Mouse (Mus musculus) intestine, postnatal 0 days (tissue): Measurements from ENCODE around the gene Krtap5-1. TPM values are rescaled to one million over a fixed set of nuclear protein-coding genes. Genes with fewer than 3 reads are reported as not detected.
"Not testable (repeated sequence)": the region's sequence is repeated elsewhere in the genome, so short reads cannot be mapped to it uniquely, and the experiment has no call there.

Experiments used
- ATAC-seq: fragments of 200-750 bp; cut with Nextera tagmentation; 2 replicates; pipeline ENCODE4 v1.8.0; 2017; ENCODE audit warnings: mild to moderate bottlenecking, moderate TSS enrichment, moderate library complexity
- H3K27ac ChIP-seq: fragments of 300-500 bp; sonication (generic); 2 replicates; pipeline ENCODE4 v1.5.1; 2014; ENCODE audit warnings: mild to moderate bottlenecking, low read depth, low read length, moderate library complexity
- H3K27me3 ChIP-seq: fragments of 300-500 bp; sonication (generic); replicated peaks from 2 replicates; pipeline ENCODE4 v1.6.1; 2014; ENCODE audit warnings: low read length, mixed read lengths; ENCODE audit not compliant: control insufficient read depth, insufficient read depth
- H3K36me3 ChIP-seq: fragments of 300-500 bp; sonication (generic); 2 replicates; pipeline ENCODE4 v1.6.1; 2014; ENCODE audit warnings: mild to moderate bottlenecking, moderate library complexity; ENCODE audit not compliant: control insufficient read depth, insufficient read depth
- H3K4me1 ChIP-seq: fragments of 300-500 bp; sonication (generic); replicated peaks from 2 replicates; pipeline ENCODE4 v1.6.1; 2014; ENCODE audit warnings: antibody characterized with exemption, low read length, mixed read lengths; ENCODE audit not compliant: control insufficient read depth, insufficient read depth
- H3K4me2 ChIP-seq: fragments of 300-500 bp; sonication (generic); replicated peaks from 2 replicates; pipeline ENCODE4 v1.6.1; 2014; ENCODE audit warnings: low read depth, mild to moderate bottlenecking, moderate library complexity
- H3K4me3 ChIP-seq: fragments of 300-500 bp; sonication (generic); 2 replicates; pipeline ENCODE4 v1.5.1; 2014; ENCODE audit warnings: low read depth, low read length
- H3K9ac ChIP-seq: fragments of 300-500 bp; sonication (generic); 2 replicates; pipeline ENCODE4 v1.6.1; 2014; ENCODE audit warnings: mild to moderate bottlenecking, low read depth, low read length
- H3K9me3 ChIP-seq: fragments of 300-500 bp; sonication (generic); 2 replicates; pipeline ENCODE4 v1.6.1; 2016; ENCODE audit warnings: mixed run types; ENCODE audit not compliant: control insufficient read depth
- CTCF ChIP-seq: sonication (generic); IDR thresholded peaks from 2 replicates; pipeline ENCODE4 v1.5.1; 2016; ENCODE audit warnings: low read depth, mild to moderate bottlenecking, control low read depth, antibody characterized with exemption, moderate library complexity
- WGBS: fragments of 180-500 bp; shearing (Covaris S2); extraction: QIAGEN DNeasy Blood & Tissue Kit; methylation state at CpG from one replicate; pipeline ENCODE4 v1.1.7; 2014; 5-methylcytosine and 5-hydroxymethylcytosine counted together
- polyA plus RNA-seq: library from polyadenylated mRNA; unstranded; fragments of >200 nt; fragmentation: Nextera tagmentation; extraction: Ambion mirVana; gene quantifications from 2 replicates; pipeline ENCODE4 v1.2.1, GENCODE M21; 2015

Gene Krtap5-1
- not detected in 2 replicates for polyA plus RNA-seq

DNA sequence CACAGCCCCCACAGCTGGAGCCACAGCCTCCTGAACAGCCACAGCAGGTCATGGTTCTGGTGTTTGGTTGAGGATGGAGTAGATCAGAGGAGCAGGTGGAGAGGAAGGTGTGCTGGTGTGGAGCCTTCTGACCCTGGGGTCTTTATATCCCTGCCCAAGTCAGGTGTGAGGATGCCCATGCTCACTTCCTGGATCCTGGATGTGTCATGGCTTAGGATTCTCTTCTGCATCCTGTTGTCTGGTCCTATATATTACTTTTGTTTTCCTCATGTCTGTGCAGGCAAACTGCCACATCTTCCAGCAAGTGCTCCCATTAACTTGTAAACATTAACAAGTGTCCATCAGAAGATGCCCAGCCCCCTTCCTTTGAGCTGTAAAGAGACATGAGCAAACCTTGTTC lies at the start of gene Krtap5-1:
Gene Krtap5-1, minus strand, starts transcription at position 101 of the 400 bp plus-strand sequence.
- ATAC-seq, H3K9me3 ChIP-seq, H3K36me3 ChIP-seq, H3K4me2 ChIP-seq, H3K4me3 ChIP-seq, H3K27ac ChIP-seq, H3K27me3 ChIP-seq, H3K4me1 ChIP-seq, H3K9ac ChIP-seq: not testable (repeated sequence)

DNA sequence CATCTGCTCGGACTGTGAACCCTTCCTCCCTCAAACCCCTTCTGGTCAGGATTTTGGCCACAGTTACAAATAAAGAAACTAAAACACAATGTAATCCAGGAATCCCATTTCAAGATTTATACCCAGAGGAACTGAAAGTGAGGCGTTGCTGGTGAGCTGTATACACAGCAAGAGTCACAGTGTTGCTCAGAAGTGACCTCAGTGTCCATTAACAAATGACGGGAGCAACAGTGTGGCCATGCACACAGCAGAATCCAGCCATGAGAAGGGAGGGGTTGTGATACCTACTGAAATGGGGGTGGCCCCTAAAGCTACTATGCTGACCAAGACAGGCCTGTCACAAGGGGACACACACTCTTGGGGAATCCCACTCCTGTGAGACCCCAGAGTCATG lies 45.3 kb upstream of the Krtap5-1 start:
- no peak overlapping the region for H3K4me3 ChIP-seq
- H3K27ac ChIP-seq: no peak overlapping the region
- no peak for ATAC-seq
- no peaks in the 10 kb centered on the region; the same call in 1 of the 2 replicates for H3K4me1 ChIP-seq
- no peak overlapping the region for H3K4me2 ChIP-seq
- no peak overlapping the region for H3K9ac ChIP-seq
- no peaks in the 10 kb centered on the region for H3K9me3 ChIP-seq
- no peaks in the 10 kb centered on the region for H3K36me3 ChIP-seq
- H3K27me3 ChIP-seq: no peaks in the 10 kb centered on the region
- WGBS: 65% methylated on average over 3 of the region's 3 CpGs
- TF ChIP-seq CTCF: no peak

DNA sequence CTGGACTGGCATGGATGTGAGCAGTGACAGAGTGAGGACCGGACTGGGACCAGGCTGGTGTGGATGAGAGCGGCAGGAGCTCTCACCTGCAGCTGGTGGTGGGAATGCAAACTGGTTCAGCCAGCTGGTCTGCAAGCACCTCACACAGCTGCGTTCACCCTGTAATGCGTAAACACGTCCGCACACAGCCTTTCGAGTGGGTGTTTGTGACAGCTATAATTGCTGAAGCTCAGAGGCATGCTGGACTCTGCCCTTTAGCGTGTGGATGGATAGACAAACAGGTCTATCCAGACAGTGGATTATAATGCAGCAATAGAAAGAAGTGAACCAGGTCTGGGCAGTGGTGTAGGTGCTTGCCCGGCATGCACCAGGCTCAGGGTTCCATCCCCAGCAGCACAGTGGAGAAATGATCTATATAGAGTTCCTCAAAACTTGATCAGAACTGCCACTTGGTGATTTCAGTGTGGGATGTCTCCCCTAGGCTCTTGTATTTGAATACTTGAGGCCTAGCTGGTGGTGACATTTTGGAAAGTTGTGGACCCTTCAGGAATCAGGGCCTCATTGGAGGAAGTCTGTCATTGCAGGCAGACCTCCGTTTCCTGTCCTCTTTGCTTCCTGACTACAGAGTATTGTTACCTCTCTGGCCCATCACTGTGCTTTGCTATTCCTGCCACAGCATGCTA lies 44.8 kb upstream of the Krtap5-1 start:
- Histone ChIP-seq H3K27ac (no peak overlapping the region), H3K36me3 (no peaks in the 10 kb centered on the region), H3K4me3 (no peak overlapping the region), H3K4me1 (no peaks in the 10 kb centered on the region; the same call in 1 of the 2 replicates), H3K4me2 (no peak overlapping the region), H3K27me3 (no peaks in the 10 kb centered on the region), H3K9me3 (no peaks in the 10 kb centered on the region), H3K9ac (no peak overlapping the region; the same call in 1 of the 2 replicates)
- TF ChIP-seq CTCF: no peak
- peak; percentile 28; the same call in 1 of the 2 replicates for ATAC-seq
- WGBS: 36% methylated on average over 10 of the region's 10 CpGs

DNA sequence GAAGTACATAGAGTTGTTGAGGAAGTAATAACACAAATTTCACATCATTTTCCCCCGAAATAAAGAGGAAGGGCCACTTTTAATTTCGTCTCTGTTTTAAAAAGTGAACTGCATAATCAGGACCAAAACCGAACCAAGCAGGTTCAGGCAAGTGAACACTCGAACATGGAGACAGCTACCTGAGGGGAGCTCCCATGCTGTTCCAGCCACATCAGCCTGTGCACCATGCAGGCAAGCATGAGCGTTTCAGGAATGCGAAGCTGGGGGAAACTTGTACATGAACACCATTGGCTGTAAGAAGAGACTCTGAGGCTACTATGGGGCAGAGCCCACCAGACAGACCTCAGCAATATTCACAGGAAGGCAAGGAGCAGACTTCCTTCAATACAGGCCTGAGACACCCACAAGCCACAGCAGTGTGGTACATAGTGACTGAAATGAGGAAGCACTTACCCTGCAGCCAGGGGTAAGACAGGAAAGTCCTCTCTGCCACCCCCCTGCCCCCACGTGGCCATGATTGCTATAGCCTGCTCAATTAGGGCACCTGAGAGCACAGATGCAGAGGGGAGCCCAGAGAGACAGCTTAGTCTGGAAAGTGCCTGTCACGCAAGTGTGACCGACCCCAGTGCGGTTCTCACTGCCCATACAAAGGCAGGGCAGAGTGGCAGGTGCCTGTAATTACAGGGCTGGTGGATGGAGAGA lies 43.5 kb upstream of the Krtap5-1 start:
- TF ChIP-seq CTCF: peak; percentile 43
- no peak overlapping the region for H3K4me2 ChIP-seq
- H3K9ac ChIP-seq: no peak overlapping the region
- H3K4me3 ChIP-seq: no peak overlapping the region
- no peaks in the 10 kb centered on the region for H3K36me3 ChIP-seq
- H3K9me3 ChIP-seq: no peaks in the 10 kb centered on the region
- H3K4me1 ChIP-seq: no peaks in the 10 kb centered on the region; the same call in 1 of the 2 replicates
- H3K27ac ChIP-seq: no peak overlapping the region
- ATAC-seq: no peak
- no peaks in the 10 kb centered on the region for H3K27me3 ChIP-seq
- 59% methylated on average over 10 of the region's 10 CpGs for WGBS

DNA sequence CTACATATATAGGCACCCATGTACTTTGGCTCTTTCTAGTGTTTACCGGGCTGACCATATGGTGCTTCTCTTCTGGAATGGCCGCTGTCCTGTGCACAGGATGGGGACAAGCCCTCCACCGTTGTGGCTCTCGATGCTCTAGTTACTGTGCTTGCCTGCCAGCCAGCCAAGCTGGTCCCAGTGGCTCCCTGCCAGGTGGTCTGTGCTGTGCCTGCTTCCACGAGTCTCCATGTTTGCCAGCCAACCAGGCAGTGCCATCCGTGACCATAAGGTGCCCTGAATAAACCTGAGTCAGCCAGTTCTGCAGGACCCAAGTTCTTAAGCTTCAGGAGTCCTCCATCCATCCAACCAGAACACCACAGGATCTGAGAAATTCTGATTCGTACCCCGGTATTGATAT lies 38.2 kb upstream of the Krtap5-1 start:
- Histone ChIP-seq H3K27me3 (no peaks in the 10 kb centered on the region), H3K4me1 (no peaks in the 10 kb centered on the region), H3K9me3 (no peaks in the 10 kb centered on the region), H3K4me3 (no peak overlapping the region), H3K9ac (no peak overlapping the region), H3K4me2 (no peak overlapping the region), H3K36me3 (no peaks in the 10 kb centered on the region), H3K27ac (no peak overlapping the region)
- no peak for TF ChIP-seq CTCF
- no peak for ATAC-seq
- WGBS: 83% methylated on average over 8 of the region's 8 CpGs

DNA sequence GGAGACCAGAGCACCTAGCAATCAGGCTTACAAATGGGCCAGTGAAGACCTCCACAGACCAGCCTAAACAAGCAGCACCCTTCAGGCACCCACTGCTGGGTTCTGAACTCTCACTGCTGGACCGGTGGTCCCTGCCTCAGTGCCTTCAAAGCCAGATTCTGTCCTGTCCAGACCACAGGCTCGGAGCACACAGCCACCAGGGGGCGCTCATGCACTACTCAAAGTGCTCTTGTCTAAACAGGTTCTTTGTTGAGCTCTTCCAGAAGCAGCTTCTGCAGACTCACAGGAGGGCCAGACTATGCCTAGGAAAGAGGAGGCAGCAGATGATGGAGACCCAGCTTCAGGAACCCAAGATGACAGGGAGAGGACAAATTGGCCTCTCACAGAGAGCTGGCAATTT lies 37.3 kb upstream of the Krtap5-1 start:
- no peaks in the 10 kb centered on the region for H3K27me3 ChIP-seq
- H3K36me3 ChIP-seq: no peaks in the 10 kb centered on the region
- no peak overlapping the region for H3K27ac ChIP-seq
- H3K9me3 ChIP-seq: no peaks in the 10 kb centered on the region
- no peak overlapping the region for H3K9ac ChIP-seq
- peak; percentile 48; the same call in 1 of the 2 replicates for ATAC-seq
- TF ChIP-seq CTCF: peak; percentile 98
- no peak overlapping the region for H3K4me2 ChIP-seq
- no peaks in the 10 kb centered on the region for H3K4me1 ChIP-seq
- H3K4me3 ChIP-seq: no peak overlapping the region
- WGBS: 8% methylated on average over 3 of the region's 3 CpGs

DNA sequence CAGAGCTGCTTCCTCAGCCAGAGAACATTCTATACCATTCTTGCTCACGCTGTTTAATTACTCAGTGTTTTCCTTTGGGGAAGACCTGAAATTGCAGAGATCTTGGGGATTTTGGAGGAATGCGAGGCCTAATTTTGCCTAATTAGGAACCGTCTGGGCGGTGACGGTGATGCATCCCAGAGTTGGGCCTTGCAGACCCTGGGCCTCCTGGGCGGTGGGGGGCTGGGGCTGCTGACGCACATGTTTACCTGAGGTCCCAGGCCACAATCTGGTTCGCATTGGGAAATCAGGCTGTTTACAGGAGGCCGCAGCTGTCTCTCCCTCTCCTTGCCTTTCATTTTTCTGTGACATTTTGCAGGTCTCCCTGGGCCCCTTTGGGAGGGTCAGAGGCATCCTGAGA lies 35.8 kb upstream of the Krtap5-1 start:
- 83% methylated on average over 3 of the region's 9 CpGs for WGBS
- ATAC-seq, H3K27ac ChIP-seq, H3K27me3 ChIP-seq, H3K9ac ChIP-seq, H3K4me2 ChIP-seq, H3K36me3 ChIP-seq, H3K9me3 ChIP-seq, H3K4me3 ChIP-seq, H3K4me1 ChIP-seq: not testable (repeated sequence)
